Mouse (Mus musculus): ENCODE data around the gene Avil. TPM values are rescaled to one million over a fixed set of nuclear protein-coding genes. Genes with fewer than 3 reads are reported as not detected.

Gene Avil
- total RNA-seq, 2 experiments from 2014 or later, result 0.11 to 0.18 TPM

DNA sequence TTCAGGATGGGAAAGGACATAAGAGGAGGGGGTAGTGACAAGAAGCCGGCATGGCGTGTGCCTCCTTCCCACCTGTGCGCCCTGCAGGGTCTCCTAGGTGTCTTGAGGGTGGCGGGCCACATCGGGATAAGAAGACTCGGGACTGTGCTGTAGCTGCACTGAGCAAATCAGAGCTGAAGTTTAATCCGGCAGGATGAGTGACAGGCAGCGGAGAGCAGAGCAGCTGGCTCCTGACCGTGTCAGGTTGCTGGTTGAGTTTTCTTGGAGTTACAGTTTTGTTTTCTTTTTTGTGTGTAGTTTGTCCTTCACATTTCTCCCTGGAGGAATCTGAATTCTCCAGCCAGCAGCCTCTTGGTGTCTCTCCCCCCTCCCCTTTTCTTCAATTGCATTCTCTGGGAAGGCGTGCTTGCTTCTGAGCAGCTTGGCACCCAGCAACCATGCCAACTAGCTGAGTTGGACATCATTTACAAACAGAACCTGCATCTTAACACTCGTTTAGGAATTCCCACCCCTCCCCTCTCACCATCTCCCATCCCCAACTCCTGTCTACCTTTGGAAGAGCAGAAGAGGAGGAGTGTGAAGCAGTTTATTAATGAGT is 19.5 kb upstream of the Avil start:
- DNase-seq (ENCODE audit: low spot score in 2 of 2), result no peak

DNA sequence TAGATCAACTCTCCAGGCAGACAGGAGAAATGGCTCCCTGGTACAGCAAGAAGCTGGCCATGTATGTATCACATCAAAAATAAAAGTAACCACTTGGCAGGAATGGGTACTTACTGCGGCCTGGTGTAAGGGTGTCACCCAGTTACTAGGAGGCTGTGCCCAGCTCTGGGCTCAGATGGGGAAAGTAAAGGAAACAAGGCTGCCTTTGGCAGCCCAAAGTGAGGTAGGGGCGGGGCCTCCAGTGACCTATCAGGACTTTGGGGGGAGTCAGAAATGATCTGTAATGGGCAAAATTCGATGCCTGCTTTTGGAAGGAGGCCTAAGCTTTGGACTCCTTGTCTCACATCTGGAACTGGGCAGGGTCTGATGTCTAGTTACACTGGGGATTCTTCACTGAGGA is 18.8 kb upstream of the Avil start:
- DNase-seq (ENCODE audit: low spot score in 2 of 2), result no peak

DNA sequence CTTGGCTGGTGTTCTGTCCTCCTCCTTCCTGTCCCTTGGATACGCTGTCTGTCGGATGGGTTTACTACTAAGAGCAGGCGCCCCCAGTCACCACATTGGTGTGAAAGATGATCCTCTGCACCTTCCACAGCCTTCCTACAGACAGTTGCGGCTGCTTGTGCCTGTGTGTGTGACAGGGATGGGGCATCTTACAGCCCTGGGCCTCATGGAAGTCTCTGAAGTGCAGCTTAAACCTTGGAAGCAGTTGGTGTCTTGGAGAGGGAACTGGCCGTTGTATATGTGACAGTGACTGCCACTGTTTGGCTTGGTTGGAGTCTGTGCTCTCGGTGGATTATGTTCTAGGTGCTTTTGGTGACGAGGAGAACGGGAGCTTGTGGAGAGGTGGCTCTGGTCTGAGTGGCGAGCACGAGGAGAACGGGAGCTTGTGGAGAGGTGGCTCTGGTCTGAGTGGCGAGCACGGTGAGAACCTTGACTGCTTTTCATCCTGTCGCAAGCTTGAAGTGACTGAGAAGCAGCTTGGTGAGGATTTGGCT is 17.2 kb upstream of the Avil start:
- no peak for DNase-seq (ENCODE audit: low spot score in 2 of 2)

DNA sequence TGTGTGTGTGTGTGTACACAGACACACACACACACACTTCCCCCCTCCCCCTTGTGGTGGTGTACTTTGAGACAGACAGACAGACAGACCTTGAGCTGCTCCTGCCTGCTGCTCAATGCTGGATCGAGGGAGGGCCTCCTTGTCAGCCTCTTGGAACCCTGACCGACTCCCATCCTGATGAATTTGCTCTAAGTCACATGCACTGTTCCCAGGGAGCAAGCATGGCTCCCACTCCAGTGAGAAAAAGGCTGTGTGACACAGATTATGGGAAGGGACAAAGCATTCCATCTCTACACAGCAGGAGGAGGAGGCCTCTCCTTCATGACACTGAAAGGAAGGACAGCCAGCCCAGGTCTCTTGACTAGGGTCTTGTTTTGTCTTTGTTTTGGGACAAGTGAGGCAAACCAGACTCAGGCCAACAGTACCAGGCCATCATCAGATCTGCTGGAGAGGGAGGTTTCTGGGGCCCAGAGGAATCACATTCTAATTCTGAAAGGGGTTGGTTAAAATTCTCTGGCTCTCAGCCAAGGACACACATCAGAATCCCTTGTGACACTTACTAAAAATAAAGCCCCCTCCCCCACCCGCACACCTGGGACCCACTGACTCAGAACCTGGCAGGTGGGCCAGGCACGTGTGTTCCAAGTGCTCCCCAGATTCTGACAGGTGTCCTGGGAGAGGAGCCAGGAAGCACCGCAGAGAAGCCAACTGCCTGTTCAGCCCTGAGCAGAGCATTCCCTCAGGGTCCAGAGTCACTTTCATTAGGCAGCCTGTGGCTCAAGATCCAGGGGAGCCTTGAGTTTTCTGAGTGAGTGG is 16.1 kb upstream of the Avil start:
- peak in 1 of 2 experiments; percentile 52 for DNase-seq (ENCODE audit: low spot score in 2 of 2)

DNA sequence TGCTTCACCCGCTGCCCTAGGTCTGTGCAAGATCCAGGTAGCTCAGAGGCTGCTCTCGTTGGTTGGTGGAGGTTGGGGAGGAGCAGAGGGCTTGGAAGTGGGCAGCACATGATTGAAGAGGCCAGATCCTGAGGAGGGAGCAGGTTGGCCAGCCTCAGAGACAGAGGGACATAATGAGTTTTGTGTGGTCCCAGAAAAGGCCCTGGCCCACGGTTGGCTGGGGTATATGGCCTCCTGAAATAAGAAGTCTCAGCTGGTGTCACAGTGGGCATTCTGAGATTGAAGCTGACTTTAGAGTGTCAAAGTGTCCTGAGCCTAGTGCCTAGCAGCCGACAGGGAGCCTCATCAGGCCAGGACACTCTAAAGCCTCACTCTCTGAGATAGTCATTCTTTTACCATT is 15.4 kb upstream of the Avil start:
- DNase-seq (ENCODE audit: low spot score in 2 of 2), result no peak

DNA sequence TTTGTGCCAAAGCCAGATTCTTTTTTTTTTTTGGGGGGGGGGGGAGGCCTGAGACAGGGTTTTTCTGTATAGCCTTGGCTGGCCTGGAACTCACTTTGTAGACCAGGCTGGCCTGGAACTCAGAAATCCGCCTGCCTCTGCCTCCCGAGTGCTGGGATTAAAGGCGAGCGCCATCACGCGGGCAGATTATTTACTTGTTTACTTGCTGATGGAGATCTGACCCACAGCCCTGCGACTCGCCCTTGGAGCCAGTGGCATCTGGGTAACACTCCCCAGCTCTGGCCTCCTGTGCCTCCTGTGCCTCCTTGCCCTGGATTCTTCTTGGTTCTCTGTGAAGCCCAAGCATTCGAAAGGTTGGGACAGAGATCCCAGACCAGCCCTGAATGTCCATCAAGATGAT is 14.9 kb upstream of the Avil start:
- DNase-seq (ENCODE audit: low spot score in 2 of 2), result no peak

DNA sequence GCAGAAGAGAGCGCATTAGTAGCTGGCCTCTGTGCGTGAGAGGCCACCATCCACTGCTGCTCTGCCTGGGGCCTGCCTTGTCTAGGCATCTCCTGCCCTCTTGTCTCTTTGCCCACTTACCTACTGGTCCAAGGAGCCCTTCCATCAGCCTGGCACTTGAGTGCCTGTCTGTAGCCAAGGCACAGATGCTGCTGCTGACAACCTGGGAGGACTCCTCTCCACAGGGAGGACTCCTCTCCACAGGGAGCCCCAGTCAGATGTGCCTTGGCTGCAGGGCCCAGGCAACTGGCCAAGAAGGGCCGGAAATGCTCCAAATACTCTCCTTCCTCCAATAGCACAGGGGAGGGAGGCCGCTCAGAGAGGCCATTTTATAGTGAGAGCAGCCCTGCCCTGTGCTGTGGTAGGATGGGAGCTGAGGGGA is 14.0 kb upstream of the Avil start:
- peak; percentile 82 for DNase-seq (ENCODE audit: low spot score in 2 of 2)

DNA sequence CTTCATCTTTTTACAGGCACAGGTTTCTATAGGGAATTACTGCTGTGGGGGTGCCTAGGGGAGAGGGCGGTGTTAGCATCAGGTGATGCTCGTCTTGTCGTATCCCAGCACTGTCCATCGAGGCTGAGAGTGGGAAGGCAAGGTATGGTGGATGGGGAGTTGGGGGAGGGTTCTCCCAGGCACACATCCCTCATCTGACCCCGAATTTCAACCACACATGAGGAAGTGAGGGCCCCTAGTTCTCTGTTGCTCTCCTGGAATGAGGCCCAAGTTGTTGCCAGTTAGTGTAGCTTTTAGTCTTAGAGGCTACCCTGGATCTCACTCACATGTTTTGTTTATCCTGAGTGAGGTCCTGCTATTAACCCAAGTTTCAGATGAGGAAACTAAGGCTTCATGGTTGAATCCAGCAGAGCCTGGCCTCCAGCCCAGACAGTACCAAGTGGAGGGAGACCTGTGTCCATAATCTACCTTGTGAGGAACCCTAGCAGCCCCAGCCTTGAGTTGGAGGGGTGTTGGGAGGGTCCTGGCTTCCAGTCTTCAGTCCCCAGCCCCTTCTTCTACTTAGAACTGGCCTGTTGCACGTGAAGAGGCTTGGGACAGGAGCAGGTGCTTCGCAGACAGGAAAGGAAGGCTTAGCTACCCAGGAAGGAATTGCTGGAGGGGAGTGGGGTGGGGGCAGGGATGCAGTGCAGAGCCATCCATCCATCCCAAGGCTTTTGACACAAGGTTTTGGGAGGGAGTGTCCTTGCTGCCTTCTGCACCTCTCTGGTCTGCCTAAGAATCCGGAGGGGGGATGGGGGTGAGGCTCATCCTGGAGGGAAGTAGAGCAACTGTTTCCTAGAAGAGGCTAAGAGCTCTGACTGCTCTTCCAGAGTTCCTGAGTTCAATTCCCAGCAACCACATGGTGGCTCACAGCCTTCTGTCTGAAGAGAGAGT is 13.1 kb upstream of the Avil start:
- no peak for DNase-seq (ENCODE audit: low spot score in 2 of 2)

DNA sequence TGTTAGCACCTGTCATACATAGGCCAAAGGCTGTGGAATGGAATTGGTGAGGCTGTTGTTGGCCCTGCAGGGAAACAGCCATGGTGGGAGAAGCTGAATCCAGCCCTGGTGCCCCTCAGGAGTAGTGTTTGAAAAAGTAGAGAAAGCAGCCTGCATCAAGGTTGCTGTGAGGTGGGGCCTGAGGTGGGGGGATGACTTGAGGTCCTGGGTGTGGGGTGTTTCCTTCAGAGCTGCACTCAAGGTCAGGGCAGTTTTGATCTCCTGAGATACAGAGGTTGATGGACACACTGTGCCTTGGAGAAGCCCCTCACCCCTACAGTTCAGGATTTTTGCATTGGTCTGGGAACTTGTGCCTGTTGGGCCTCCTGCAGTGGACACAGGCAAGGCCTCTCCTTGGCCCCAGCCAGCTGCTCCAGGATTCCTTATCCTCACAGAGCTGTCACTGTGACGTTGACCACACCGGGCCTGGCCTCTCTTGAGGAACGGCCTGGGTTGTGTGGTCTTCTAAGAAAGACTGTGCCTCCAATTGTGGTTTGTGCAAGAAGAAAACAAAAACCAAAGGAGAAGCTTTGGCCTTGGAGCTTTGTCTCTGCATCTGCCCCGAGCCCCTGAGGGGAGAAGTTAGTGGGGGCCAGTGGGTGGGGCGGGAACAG is 11.9 kb upstream of the Avil start:
- DNase-seq (ENCODE audit: low spot score in 2 of 2), result no peak

DNA sequence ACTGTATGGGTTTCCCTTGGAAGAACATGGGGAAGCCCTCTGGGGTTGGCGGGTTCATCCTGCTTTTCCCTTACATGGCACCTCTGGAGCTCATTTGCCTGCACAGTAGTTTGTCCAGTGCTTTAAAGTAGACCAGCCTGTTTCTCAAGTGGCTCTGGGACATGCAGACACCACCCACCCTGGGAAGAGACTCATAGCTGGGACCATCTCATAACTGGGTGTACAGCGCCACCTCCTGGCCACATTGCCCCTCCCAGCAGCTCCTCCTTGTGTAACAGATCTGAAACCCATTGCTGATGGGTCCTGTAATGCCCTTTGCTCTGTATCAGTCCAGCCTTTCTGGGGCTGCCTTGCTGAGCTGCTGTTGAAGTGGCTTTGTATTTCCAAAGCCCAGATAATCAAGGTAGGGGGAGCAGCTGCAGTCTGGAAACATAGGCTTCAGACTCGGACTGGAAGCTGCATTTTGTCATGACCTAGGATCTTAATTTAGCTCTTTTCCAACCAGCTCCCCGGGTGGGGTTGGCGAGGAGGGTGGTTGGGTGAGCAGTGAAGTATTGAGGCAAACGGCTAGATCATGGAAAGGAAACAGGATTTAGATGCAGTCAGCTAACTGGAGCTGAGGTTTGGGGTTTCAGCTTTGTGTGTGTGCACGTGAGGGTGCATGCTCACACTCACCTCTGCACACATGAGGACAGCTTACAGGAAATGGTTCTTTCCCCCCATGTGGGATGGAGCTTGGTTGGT is 10.0 kb upstream of the Avil start:
- DNase-seq (ENCODE audit: low spot score in 2 of 2), result peak; percentile 93

DNA sequence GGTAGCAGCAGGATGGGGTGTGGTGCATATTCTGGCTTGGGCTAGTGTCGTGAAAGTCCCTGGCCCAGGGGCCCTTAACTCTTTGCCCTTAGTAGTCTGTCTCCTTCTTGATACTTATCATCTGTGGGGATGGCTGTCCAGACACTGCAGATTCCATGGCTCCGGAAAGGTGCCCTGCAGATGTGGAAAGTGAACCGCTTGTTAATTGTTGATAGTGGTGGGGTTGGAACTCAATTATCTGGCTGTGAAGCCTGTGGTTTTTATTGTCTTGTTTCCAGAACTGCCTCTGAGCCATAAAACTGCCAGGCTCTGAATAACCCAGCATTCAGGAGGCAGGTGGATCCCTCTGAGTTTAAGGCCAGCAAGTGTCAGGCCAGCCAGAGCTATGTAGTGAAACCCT is 8.8 kb upstream of the Avil start:
- DNase-seq (ENCODE audit: low spot score in 2 of 2), result no peak

DNA sequence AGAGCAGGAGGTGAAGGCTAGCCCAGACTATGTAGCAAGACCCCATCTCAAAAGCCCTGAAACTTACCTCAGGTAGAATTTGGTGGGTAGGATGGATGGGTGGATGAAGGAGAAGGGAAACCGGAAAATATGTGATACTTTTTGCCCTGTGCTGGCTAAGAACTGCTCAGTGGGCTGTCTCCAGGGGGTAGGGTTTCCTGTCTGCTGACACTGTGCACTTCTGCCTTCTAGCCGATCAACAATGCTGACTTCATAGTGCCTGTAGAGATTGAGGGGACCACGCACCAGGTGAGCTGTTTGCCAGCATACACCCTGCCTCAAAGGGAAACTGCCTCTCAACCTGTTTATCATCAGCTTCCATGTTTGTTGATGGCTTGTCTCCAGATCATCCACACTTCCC is 6.9 kb upstream of the Avil start:
- DNase-seq (ENCODE audit: low spot score in 2 of 2), result no peak

DNA sequence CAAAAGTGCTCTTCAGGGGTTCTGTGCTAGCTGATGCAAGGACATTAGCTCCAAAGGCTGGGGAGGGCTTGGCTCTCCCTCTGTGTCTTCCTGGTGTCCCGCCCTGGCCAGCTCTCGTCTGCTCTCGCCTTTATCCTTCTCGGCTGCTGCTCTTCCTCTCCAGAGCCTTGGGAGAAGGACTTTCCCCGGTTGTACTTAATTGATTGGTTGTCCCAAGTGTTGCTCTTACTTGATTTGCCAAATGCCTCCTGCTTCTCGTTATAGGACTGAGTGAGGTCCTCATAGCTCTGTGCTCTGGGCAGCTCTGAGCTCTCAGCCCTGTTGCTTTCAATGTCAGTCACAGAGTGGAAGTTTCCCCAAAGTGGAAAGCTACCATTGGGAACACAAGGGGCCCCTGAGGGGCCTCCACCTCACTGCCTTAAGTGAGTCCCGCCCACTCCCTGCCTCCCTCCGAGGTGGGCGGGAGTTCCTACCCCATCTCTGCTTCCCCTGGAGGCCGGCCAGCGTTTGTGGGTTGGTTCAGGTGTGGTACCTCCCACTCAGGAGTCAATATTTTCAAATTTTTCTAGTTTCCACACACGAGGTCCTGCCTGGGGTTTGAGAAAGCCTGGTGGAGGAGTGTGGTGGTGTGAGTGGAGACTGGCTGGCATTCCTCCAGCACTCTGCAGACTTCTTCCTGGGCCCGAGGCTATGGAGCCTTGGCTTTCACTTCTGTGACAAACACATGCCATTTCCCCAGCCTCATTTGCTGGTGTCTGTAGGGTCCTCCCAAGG is 3.0 kb upstream of the Avil start:
- no peak for DNase-seq (ENCODE audit: low spot score in 2 of 2)

DNA sequence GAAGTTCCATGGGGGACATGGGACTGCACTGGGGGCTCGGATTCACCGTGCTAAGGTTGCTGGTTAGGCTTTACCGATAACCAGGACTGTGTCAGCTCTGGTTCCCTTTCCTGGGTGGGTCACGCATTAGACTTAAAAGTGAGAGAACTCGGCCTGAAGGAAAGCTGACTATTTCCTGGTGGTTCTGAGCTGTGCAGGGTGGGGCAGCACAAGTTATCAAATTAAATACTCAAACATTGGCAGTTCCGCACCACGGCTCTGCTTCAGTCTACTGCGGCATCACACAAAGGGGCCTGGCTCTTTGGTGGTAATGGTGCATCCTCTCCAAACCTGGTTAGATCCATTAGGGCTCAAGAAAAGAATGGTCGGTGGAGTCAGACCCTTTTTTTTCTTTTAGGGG is 788 bp downstream of the Avil start:
- DNase-seq (ENCODE audit: low spot score in 2 of 2), result no peak

DNA sequence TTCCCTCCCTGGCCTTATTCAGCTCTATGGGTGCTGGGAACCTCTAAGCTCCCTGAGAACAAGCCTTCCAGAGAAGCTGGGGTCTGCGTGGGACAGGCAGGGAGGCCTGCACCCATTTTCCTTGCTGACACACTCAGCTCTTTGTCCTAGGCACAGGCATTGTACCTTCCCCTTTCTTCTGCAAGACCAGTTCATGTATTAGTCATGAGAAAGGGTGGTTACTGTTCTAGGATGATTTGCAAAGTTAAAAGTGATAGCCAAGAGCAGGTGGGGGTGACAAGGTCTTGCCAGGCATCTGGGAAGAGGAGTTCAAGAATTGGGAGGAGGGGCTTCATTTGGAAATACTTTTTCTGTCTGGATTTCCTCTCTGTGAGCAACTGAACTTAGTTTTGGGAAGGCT is 1.5 kb downstream of the Avil start:
- DNase-seq (ENCODE audit: low spot score in 2 of 2), result no peak

DNA sequence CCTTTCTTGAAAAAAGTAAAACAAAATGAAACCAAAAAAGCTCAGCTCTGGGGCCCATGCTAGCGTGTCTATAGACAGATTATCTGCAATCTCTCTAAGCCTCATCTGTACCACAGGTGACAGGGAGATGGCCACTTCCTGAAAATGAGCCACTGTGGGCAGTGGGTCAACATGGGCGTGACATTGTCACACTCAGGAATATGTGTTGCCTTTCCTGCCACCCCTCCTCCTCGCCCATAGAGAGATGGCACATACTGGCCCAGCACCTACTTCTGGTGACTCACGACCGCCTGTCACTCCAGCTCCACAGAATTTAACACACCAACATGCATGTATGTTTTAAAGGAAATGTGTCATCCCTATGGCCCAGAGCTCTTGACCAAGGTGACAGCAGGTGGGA is 2.3 kb downstream of the Avil start:
- no peak for DNase-seq (ENCODE audit: low spot score in 2 of 2)

DNA sequence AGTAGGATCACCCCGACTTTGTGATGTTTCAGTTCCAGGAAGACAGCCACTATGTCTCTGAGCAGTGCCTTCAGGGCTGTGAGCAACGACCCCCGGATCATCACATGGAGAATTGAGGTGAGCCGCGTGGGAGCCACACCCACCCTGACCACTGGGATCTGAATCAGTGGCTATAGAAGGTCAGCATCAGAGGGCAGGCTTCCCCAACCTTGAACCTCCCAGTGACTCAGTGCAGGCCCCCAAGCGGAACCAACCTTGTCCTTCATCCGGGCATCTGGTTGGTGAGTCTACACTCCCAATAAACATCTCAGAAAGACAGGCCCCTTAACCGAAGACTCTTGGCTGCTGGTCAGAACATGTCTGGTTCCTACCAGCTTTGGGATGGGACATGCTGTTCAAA is 2.8 kb downstream of the Avil start:
- DNase-seq (ENCODE audit: low spot score in 2 of 2), result no peak

DNA sequence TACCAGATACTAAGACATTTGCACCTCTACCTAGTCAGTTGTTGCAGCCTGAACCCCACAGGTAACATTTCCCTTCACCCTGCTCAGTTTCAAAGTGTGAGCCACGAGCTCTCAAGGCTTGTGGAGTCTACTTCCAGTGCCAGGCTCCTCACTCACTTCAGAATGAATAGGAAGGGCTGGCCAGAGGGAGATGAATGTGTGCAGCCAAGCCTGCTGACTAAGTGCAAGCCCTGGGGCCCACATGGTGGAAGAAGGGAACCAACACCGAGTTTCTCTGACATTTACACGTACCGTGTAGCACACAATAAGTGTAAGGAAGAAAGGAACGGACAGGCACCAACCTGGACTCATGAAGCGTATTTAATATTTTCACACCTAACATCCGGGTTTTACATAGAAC is 3.3 kb downstream of the Avil start:
- no peak for DNase-seq (ENCODE audit: low spot score in 2 of 2)

DNA sequence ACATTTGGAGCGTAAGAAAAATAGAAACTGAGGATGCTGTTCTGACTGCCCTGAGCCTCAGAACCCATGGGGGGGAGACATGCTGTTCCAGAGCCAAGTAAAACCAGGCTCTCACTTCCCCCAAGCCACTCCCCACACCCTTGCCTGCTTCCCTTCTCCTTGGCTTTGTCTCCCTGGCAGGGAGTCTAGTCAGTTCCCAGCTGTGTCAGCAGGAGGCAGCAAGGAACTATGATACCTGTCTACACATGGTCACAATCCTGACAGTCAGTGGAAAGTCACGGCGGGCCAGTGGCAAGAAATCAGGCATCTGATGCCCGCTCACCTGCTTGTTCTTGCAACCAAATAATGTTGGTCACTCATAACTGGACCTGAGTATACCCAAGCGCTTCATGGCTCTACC is 16.0 kb downstream of the Avil start:
- DNase-seq (ENCODE audit: low spot score in 2 of 2), result no peak

DNA sequence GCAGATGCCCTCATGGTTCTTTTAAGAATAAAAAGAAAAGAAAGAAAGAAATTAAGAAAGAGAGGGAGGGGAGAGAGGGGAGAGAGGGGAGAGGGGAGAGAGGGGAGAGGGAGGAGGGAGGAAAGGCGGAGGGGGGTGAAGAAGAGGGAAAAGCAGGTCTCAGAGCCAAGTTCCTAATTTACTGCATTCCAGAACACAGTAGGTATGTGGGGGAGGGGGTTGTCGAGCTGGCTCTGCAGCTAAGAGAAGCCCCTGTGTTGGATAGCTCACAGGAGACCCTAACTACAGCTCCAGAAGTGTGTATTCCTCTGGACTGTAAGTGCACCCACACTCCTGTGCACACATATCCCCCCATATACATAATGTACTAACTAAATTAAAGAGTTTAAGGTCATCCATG is 16.6 kb downstream of the Avil start:
- no peak for DNase-seq (ENCODE audit: low spot score in 2 of 2)

All from layer of hippocampus, postnatal 10 days (tissue).